Mouse (Mus musculus) MEL (cell line): ENCODE measurements around the gene Mmp25. TPM values are rescaled to one million over a fixed set of nuclear protein-coding genes. Genes with fewer than 3 reads are reported as not detected.

Source experiments
- DNase-seq: peaks from one replicate; pipeline ENCODE4 v3.0.0; 2011; ENCODE audit warnings: low read depth, low spot score
- H3K27ac ChIP-seq: 2 replicates; pipeline ENCODE4 v1.5.1; 2012; ENCODE audit warnings: low read depth, mild to moderate bottlenecking, control low read depth, low read length, moderate library complexity; ENCODE audit not compliant: control insufficient read depth
- H3K27me3 ChIP-seq, 2 experiments: fragments of 150-350 bp in 1 of 2; sonication (generic) in 1 of 2; 2 replicates each; pipeline ENCODE4 v1.6.1; 2012; ENCODE audit warnings: low read length in 2 of 2, mild to moderate bottlenecking in 2 of 2, improper control_type of control experiment in 1 of 2, moderate library complexity in 1 of 2; ENCODE audit not compliant: insufficient read depth in 2 of 2, control insufficient read depth in 1 of 2
- H3K36me3 ChIP-seq, 2 experiments: 2 replicates each; pipeline ENCODE4 v1.6.1; 2012 to 2014; ENCODE audit warnings: low read length in 2 of 2, improper control_type of control experiment in 1 of 2, inconsistent platforms in 1 of 2, mild to moderate bottlenecking in 1 of 2; ENCODE audit not compliant: insufficient read depth in 2 of 2, control insufficient read depth in 1 of 2
- H3K4me1 ChIP-seq, 2 experiments: fragments of 150-350 bp in 1 of 2; sonication (generic) in 1 of 2; 2 replicates each; pipeline ENCODE4 v1.6.1; 2012; ENCODE audit warnings: low read length in 2 of 2, improper control_type of control experiment in 1 of 2, mild to moderate bottlenecking in 1 of 2; ENCODE audit not compliant: insufficient read depth in 2 of 2, control insufficient read depth in 1 of 2
- H3K4me3 ChIP-seq, 2 experiments: fragments of 150-350 bp in 1 of 2; sonication (generic) in 1 of 2; 2 replicates each; pipeline ENCODE4 v1.5.1; 2012; ENCODE audit warnings: low read depth in 2 of 2, low read length in 2 of 2, mild to moderate bottlenecking in 2 of 2, moderate library complexity in 2 of 2, control low read depth in 1 of 2, improper control_type of control experiment in 1 of 2; ENCODE audit not compliant: control insufficient read depth in 1 of 2, insufficient read depth in 1 of 2
- H3K79me2 ChIP-seq: 2 replicates; pipeline ENCODE4 v1.6.1; 2012; ENCODE audit warnings: mild to moderate bottlenecking, low read length, moderate library complexity; ENCODE audit not compliant: control insufficient read depth, poor library complexity, insufficient read depth
- H3K9ac ChIP-seq: 2 replicates; pipeline ENCODE4 v1.6.1; 2012; ENCODE audit warnings: low read depth, mild to moderate bottlenecking, control low read depth, low read length, moderate library complexity; ENCODE audit not compliant: control insufficient read depth, poor library complexity, severe bottlenecking
- H3K9me3 ChIP-seq: fragments of 150-350 bp; sonication (generic); replicated peaks from 2 replicates; pipeline ENCODE4 v1.6.1; 2012; ENCODE audit warnings: mild to moderate bottlenecking, low read length, improper control_type of control experiment, moderate library complexity; ENCODE audit not compliant: insufficient read depth
- BHLHE40 ChIP-seq: IDR thresholded peaks from 2 replicates; pipeline ENCODE4 v1.6.1; 2012; ENCODE audit warnings: low read depth, mild to moderate bottlenecking, inconsistent platforms, low read length, improper control_type of control experiment, borderline replicate concordance
- CHD1 ChIP-seq: IDR thresholded peaks from 2 replicates; pipeline ENCODE4 v1.6.1; 2012; ENCODE audit warnings: low read depth, mild to moderate bottlenecking, inconsistent platforms, low read length, improper control_type of control experiment
- CTCF ChIP-seq, 3 experiments: IDR thresholded peaks in 2 of 3; conservative IDR thresholded peaks in 1 of 3; 2 replicates each; pipeline ENCODE4 v1.5.1; 2011 to 2012; ENCODE audit warnings: low read length in 3 of 3, low read depth in 2 of 3, mild to moderate bottlenecking in 2 of 3, improper control_type of control experiment in 1 of 3, inconsistent platforms in 1 of 3, mixed read lengths in 1 of 3, moderate library complexity in 1 of 3; ENCODE audit not compliant: control insufficient read depth in 1 of 3, insufficient read depth in 1 of 3, poor library complexity in 1 of 3, severe bottlenecking in 1 of 3
- E2F4 ChIP-seq: IDR thresholded peaks from 2 replicates; pipeline ENCODE4 v1.6.1; 2011; ENCODE audit warnings: low read depth, low read length, improper control_type of control experiment, borderline replicate concordance
- ETS1 ChIP-seq: IDR thresholded peaks from 2 replicates; pipeline ENCODE4 v1.6.1; 2012; ENCODE audit warnings: low read depth, mild to moderate bottlenecking, inconsistent platforms, low read length, improper control_type of control experiment, moderate library complexity
- GATA1 ChIP-seq: IDR thresholded peaks from 2 replicates; pipeline ENCODE4 v1.6.1; 2011; ENCODE audit warnings: low read depth, low read length, improper control_type of control experiment
- JUND ChIP-seq: IDR thresholded peaks from 2 replicates; pipeline ENCODE4 v1.6.1; 2011; ENCODE audit warnings: low read depth, mild to moderate bottlenecking, improper control_type of control experiment, low read length
- KAT2A ChIP-seq: conservative IDR thresholded peaks from 2 replicates; pipeline ENCODE4 v1.6.1; 2012; ENCODE audit warnings: low read depth, low read length, improper control_type of control experiment, inconsistent platforms
- MAZ ChIP-seq: IDR thresholded peaks from 2 replicates; pipeline ENCODE4 v1.6.1; 2012; ENCODE audit warnings: low read depth, mild to moderate bottlenecking, inconsistent platforms, low read length, improper control_type of control experiment
- MEF2A ChIP-seq: IDR thresholded peaks from 2 replicates; pipeline ENCODE4 v1.6.1; 2014; ENCODE audit warnings: low read depth, mild to moderate bottlenecking, inconsistent platforms, low read length, improper control_type of control experiment; ENCODE audit not compliant: poor library complexity, insufficient replicate concordance, severe bottlenecking; ENCODE audit errors: extremely low read depth
- MXI1 ChIP-seq: IDR thresholded peaks from 2 replicates; pipeline ENCODE4 v1.6.1; 2011; ENCODE audit warnings: mild to moderate bottlenecking, low read depth, low read length, improper control_type of control experiment
- MYC ChIP-seq: IDR thresholded peaks from 2 replicates; pipeline ENCODE4 v1.6.1; 2011; ENCODE audit warnings: low read depth, mild to moderate bottlenecking, low read length, improper control_type of control experiment, moderate library complexity
- NRF1 ChIP-seq: IDR thresholded peaks from 2 replicates; pipeline ENCODE4 v1.6.1; 2014; ENCODE audit warnings: low read depth, mild to moderate bottlenecking, inconsistent platforms, low read length, improper control_type of control experiment, moderate library complexity; ENCODE audit not compliant: poor library complexity, insufficient read depth, severe bottlenecking
- RAD21 ChIP-seq: IDR thresholded peaks from 2 replicates; pipeline ENCODE4 v1.6.1; 2011; ENCODE audit warnings: mild to moderate bottlenecking, low read depth, low read length, improper control_type of control experiment
- RCOR1 ChIP-seq: IDR thresholded peaks from 2 replicates; pipeline ENCODE4 v1.6.1; 2012; ENCODE audit warnings: low read depth, mild to moderate bottlenecking, inconsistent platforms, low read length, improper control_type of control experiment
- SIN3A ChIP-seq: IDR thresholded peaks from 2 replicates; pipeline ENCODE4 v1.6.1; 2012; ENCODE audit warnings: low read length, improper control_type of control experiment, inconsistent platforms
- SMC3 ChIP-seq: IDR thresholded peaks from 2 replicates; pipeline ENCODE4 v1.6.1; 2011; ENCODE audit warnings: low read depth, low read length, improper control_type of control experiment
- USF1 ChIP-seq: IDR thresholded peaks from 2 replicates; pipeline ENCODE4 v1.6.1; 2014; ENCODE audit warnings: low read depth, mild to moderate bottlenecking, inconsistent platforms, low read length, improper control_type of control experiment, moderate library complexity
- USF2 ChIP-seq, 2 experiments: IDR thresholded peaks; 2 replicates each; pipeline ENCODE4 v1.6.1; 2011 to 2012; ENCODE audit warnings: improper control_type of control experiment in 2 of 2, low read length in 2 of 2, borderline replicate concordance in 1 of 2, inconsistent platforms in 1 of 2, low read depth in 1 of 2, mild to moderate bottlenecking in 1 of 2; ENCODE audit not compliant: insufficient read depth in 1 of 2
- ZC3H11A ChIP-seq: IDR thresholded peaks from 2 replicates; pipeline ENCODE4 v1.6.1; 2012; ENCODE audit warnings: low read depth, mild to moderate bottlenecking, inconsistent platforms, low read length, improper control_type of control experiment
- ZKSCAN1 ChIP-seq: IDR thresholded peaks from 2 replicates; pipeline ENCODE4 v1.6.1; 2012; ENCODE audit warnings: low read depth, mild to moderate bottlenecking, inconsistent platforms, low read length, improper control_type of control experiment, moderate library complexity
- ZMIZ1 ChIP-seq: IDR thresholded peaks from 2 replicates; pipeline ENCODE4 v1.6.1; 2012; ENCODE audit warnings: low read depth, mild to moderate bottlenecking, inconsistent platforms, low read length, improper control_type of control experiment, moderate library complexity
- ZNF384 ChIP-seq: IDR thresholded peaks from 2 replicates; pipeline ENCODE4 v1.6.1; 2012; ENCODE audit warnings: low read depth, mild to moderate bottlenecking, inconsistent platforms, low read length, improper control_type of control experiment
- polyA plus RNA-seq, 2 experiments: library from polyadenylated mRNA; stranded (reverse) in 1 of 2; unstranded in 1 of 2; fragments of >175 nt in 1 of 2; fragments of >200 nt in 1 of 2; gene quantifications; 2 replicates each; pipeline versions ENCODE4 v1.2.1 to v1.2.4; 2012; ENCODE audit warnings: low replicate concordance in 2 of 2, low read depth in 1 of 2; ENCODE audit not compliant: insufficient read length in 2 of 2, insufficient read depth in 1 of 2, missing spikeins in 1 of 2
- total RNA-seq: library from RNA; depleted of rRNA; stranded (reverse); fragments of 300-350 nt; gene quantifications from 2 replicates; pipeline ENCODE4 v1.2.3, GENCODE M21; 2012

Gene Mmp25
- total and polyA plus RNA-seq, 3 experiments = 0.01 TPM; not detected in 2

DNA sequence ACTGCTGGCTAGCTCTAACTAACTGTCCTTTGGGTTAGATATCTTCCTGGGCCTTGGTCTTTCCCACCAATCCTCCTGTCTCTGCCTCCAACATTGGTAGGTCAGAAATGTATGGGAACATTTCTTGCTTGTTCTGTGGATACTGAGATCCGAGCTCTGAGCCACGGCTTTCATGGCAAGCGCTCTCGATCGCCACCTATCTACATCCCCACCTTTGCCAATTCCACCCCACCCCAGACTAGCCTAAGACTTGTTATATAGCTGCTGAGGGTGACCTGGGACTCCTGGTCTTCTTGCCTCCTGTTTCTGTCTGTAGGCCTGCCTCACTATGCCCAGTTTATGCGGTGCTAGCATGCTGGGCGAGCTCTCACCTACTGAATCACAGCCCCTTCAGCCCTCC, 40.7 kb downstream of the Mmp25 start:
- Histone ChIP-seq H3K4me3 (no peak overlapping the region), H3K27me3 (no peaks in the 10 kb centered on the region), H3K9me3 (no peaks in the 10 kb centered on the region), H3K4me1 (peaks cover 0 to 7% of the 10 kb centered on the region in 2 experiments; a peak in 2 of 4 replicates), H3K79me2 (no peaks in the 10 kb centered on the region; the same call in 1 of the 2 replicates), H3K36me3 (peaks cover 0 to 5% of the 10 kb centered on the region in 2 experiments; a peak in 2 of 4 replicates), H3K27ac (no peak overlapping the region), H3K9ac (no peak overlapping the region)
- peak; percentile 33 for DNase-seq
- no peak for TF ChIP-seq ZC3H11A
- TF ChIP-seq KAT2A = no peak
- peak in 2 of 3 experiments; percentile 42; a peak in 4 of 6 replicates for TF ChIP-seq CTCF (IDR thresholded peaks at IDR 0.05 in 2 of 3, conservative IDR thresholded peaks at IDR 0.05 in 1 of 3; ENCODE audit: control insufficient read depth in 1 of 3, insufficient read depth in 1 of 3, low read depth in 2 of 3, low read length in 3 of 3, poor library complexity in 1 of 3, severe bottlenecking in 1 of 3)

DNA sequence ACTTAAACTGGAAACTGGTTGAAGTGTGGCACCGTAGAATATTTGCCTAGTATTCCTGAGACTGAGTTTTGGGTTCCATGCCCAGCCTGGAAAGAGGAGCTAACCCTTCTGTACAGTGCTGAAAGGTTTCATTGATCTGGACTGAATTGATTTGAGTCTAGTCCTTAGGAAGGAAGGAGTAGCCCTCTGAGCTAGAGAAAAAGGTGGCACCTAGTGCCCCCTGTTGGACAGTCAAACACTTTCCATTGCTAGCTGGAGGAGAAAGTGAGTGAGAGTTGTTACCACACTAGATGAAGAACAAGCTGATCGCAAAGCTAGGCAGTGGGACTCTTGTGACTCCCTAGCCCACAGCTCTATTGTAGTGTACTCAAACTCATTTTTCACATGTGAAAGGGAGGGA, 41.5 kb downstream of the Mmp25 start:
- no peaks in the 10 kb centered on the region for H3K27me3 ChIP-seq
- H3K4me1 ChIP-seq = peaks cover 0 to 8% of the 10 kb centered on the region in 2 experiments; a peak in 2 of 4 replicates
- H3K27ac ChIP-seq = no peak overlapping the region
- H3K9ac ChIP-seq = no peak overlapping the region
- no peaks in the 10 kb centered on the region for H3K9me3 ChIP-seq
- TF ChIP-seq CTCF (IDR thresholded peaks at IDR 0.05 in 2 of 3, conservative IDR thresholded peaks at IDR 0.05 in 1 of 3; ENCODE audit: control insufficient read depth in 1 of 3, insufficient read depth in 1 of 3, low read depth in 2 of 3, low read length in 3 of 3, poor library complexity in 1 of 3, severe bottlenecking in 1 of 3) (peak; percentile 44 to 66 (median 62)), GATA1 (no peak), RAD21 (peak; percentile 61), ZC3H11A (peak; percentile 45; the same call in 1 of the 2 replicates), E2F4 (no peak), SMC3 (peak; percentile 55), MYC (no peak), USF1 (no peak), ZKSCAN1 (no peak), BHLHE40 (0 out of 2 replicates have a peak, but pooled peaks have one; percentile 16), ETS1 (no peak), JUND (no peak)
- peaks cover 0 to 5% of the 10 kb centered on the region in 2 experiments; a peak in 2 of 4 replicates for H3K36me3 ChIP-seq
- no peak overlapping the region for H3K4me3 ChIP-seq
- DNase-seq = peak; percentile 57
- no peaks in the 10 kb centered on the region; the same call in 1 of the 2 replicates for H3K79me2 ChIP-seq

DNA sequence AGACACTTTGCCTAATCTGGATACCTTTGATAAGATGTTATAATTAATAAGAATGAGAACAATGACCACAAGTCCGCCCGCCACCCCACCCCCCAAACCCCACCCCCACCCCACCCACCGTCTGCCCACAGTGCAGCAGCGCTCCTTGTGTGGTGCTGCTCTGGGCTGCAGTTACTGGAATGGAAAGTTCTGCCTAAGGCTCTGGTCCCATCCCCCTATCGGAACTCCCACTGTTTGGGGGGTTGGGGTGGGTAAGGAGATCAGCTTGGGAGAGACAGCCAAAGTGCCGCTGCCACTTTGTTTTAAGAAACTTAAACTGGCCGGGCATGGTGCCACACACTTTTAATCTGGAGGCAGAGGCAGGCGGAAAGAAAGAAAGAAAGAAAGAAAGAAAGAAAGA, 42.0 kb downstream of the Mmp25 start:
- Histone ChIP-seq H3K79me2 (no peaks in the 10 kb centered on the region; the same call in 1 of the 2 replicates), H3K4me3 (no peak overlapping the region), H3K9me3 (no peaks in the 10 kb centered on the region), H3K27me3 (no peaks in the 10 kb centered on the region), H3K36me3 (peaks cover 0 to 5% of the 10 kb centered on the region in 2 experiments; a peak in 2 of 4 replicates), H3K27ac (no peak overlapping the region), H3K4me1 (peaks cover 0 to 10% of the 10 kb centered on the region in 2 experiments; a peak in 2 of 4 replicates), H3K9ac (no peak overlapping the region)
- DNase-seq = no peak
- TF ChIP-seq MXI1 (no peak), CHD1 (no peak), CTCF (IDR thresholded peaks at IDR 0.05 in 2 of 3, conservative IDR thresholded peaks at IDR 0.05 in 1 of 3; ENCODE audit: control insufficient read depth in 1 of 3, insufficient read depth in 1 of 3, low read depth in 2 of 3, low read length in 3 of 3, poor library complexity in 1 of 3, severe bottlenecking in 1 of 3) (no peak), NRF1 (no peak), MEF2A (no peak), ZMIZ1 (no peak), RCOR1 (no peak), SIN3A (no peak), ZNF384 (no peak), E2F4 (no peak), MAZ (no peak), ZKSCAN1 (no peak), USF2 (IDR thresholded peaks at IDR 0.05; ENCODE audit: borderline replicate concordance in 1 of 2, insufficient read depth in 1 of 2, low read depth in 1 of 2, low read length in 2 of 2) (no peak)
